Mouse (Mus musculus) testis, postnatal 14 days (tissue): ENCODE data around the gene Arhgef16.

Experiments
- DNase-seq: peaks from one replicate; pipeline ENCODE4 v3.0.0; 2021; ENCODE audit warnings: low spot score

The Arhgef16 gene

DNA sequence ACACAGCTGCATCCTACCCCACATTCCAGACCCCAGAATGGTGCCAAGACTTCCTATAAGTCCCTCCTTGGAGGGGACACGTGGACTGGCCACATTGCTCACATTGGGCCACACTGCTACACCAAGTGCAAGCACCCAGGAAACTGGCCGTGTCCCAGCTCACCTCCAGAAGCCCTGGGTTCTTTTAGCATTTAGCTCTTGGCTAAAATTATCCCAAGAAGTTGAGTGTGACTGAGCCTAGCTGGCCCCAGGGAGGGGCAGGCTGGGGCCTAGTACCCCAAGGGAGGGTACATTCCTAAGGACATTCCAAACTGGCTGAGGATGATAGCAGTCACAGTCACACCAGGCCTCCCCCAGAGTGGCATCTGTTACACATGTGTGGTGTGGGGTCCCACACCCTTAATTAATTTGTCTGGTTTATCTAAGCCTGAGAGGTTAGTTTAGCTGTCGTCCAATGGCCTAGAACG is 7.7 kb downstream of the Arhgef16 start:
- DNase-seq = no peak

- DNase-seq = no peak
Measured at GRCm38 (mm10) chr4:154283671-154284070, 17.8 kb downstream of the Arhgef16 start.

- DNase-seq = no peak
Measured at GRCm38 (mm10) chr4:154279481-154279880, 22.0 kb downstream of the Arhgef16 start.

DNA sequence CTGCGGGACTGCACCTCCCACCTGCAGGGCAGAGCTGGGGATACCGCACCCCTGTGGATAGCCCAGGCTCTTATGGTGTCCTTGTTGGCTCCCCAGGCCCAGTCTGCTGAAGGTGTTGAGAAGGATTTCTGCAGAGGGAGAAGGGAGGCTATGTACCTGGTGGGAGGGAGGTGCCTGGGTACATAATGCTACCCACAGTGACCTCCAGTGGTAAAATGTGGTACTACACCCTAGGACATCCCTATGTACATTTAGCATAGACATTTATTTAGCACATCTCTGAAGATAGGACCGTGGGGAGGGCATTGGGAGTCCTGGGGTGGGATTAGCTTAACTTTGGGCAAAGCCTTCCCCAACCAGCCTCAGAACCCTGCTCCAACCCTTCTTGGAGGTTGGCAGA is 28.5 kb downstream of the Arhgef16 start:
- peak; percentile 63 for DNase-seq

- DNase-seq = peak; percentile 44
Measured at GRCm38 (mm10) chr4:154269520-154269919, 32.0 kb downstream of the Arhgef16 start.

- DNase-seq = no peak
Measured at GRCm38 (mm10) chr4:154267511-154267910, 34.0 kb downstream of the Arhgef16 start.

- no peak for DNase-seq
Measured at GRCm38 (mm10) chr4:154262071-154262470, 39.4 kb downstream of the Arhgef16 start.

- DNase-seq = no peak
Measured at GRCm38 (mm10) chr4:154260755-154261154, 40.7 kb downstream of the Arhgef16 start.

DNA sequence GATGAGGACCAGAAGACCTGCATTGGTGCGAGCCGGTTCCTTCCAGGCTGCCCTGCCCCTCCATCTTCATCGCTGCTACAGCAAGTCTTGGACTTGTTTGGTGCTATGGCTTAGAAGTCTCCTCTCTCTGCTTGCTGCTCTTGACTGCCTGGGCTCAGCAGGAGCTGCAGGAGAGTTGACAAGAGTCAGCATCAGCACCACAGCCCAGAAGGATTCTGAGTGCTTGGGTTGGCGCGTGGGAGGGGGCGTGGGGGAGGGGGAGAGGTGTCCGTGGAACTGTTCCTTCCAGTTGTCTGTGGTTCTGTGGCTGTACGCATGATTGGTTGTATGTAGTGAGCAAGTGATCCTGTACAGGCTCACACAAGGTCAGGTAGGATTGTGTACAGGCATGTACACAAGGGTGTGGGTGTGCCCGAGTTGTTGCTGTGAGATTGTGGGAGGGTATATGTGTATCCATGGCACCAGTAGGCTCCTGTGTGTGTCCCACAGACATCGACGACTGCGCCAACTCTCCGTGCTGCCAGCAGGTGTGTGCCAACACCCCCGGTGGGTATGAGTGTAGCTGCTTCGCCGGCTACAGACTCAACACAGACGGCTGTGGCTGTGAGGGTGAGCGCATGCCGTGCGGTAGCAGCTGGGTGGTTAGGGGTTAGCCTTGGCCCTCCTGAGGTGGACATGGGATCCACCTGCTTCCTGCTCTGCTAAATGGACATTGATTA is 48.8 kb downstream of the Arhgef16 start:
- DNase-seq = no peak

DNA sequence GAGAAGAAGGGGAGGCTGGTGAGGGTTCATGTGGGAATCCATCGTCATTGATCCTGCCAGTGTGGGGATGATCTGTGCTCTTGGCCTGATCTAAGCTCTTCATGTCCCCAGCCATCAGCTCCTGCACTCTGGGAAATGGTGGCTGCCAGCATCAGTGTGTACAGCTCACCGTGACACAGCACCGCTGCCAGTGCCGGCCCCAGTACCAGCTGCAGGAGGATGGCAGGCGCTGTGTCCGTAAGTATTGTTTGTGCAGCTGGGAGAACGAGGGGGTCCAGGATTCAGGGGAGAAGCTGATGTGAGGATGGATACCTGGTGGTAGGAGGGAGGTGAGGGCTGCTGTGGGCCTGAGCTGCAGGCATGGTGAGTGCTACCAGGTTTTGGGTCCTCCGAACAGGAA is 52.2 kb downstream of the Arhgef16 start:
- no peak for DNase-seq

- DNase-seq = no peak
Measured at GRCm38 (mm10) chr4:154248092-154248805, 53.2 kb downstream of the Arhgef16 start.

GRCm38 (mm10) chr4:154247207-154248091 is 54.0 kb downstream of the Arhgef16 start:
- DNase-seq = no peak

DNA sequence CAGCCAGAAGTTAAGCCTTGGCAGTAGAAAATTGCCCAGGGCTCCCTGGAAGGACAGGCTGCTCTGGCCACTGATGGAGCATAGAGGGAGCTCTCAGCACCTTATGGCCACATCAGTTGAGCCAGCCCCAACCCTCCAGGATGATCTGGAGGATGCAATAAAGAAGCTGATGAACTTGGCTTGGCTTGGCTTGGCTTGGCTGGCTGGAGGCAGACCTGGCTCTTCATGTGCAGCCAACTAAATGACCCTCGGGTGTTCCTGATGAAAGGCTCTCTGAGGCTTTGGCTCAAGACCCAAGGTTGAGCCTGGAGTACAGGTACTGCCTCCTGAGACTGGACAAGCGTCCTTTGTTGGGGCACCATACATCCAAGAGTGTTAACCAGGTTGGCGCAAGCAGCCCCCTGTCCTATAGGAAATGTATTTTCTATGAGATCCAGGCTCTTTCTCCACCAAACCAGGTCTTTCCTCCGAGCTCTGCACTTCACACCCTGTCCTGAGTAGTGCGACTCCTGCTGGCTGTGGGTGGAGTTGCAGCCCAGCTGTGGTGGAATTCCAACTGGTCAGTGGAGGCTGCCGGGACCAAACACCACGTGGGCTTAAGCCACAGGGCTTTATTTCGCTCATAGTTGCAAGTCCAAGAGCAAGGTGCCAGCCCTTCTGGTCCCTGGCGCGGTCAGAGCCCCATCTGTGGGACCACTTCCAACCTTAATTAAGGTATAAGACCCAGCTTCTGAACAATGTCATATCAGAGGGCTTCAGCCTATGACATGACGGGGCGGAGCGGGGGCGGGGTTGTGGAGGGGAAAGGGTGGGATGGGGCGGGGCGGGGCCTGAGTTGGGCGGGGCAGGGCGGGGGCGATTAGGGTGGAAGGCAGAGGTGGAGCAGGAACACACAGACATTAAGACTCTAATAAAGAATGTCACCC is 55.1 kb downstream of the Arhgef16 start:
- DNase-seq = peak; percentile 78

- DNase-seq = no peak
Measured at GRCm38 (mm10) chr4:154245342-154245741, 56.1 kb downstream of the Arhgef16 start.

- DNase-seq = no peak
Measured at GRCm38 (mm10) chr4:154240608-154241007, 60.9 kb downstream of the Arhgef16 start.

GRCm38 (mm10) chr4:154239199-154239598 is 62.3 kb downstream of the Arhgef16 start:
- DNase-seq = no peak

DNA sequence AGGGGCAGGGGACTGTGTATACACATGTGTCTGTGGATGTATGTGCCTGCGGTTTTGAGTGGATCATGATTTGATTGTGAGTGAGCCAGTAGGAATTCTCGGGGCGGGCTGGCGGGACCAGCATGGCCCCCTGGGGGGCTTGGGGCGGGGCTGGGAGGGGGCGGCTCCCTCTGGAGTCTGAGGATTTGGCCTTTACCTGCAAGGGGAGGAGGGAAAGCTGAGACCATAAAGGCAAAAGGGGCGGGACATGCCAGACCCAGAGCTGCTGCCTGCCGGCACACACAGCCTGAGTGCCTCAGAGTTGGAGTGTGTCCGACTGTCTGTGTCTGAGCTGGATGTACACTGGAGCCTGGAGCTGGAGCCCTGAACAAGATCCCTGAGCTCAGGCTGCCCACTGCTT is 64.2 kb downstream of the Arhgef16 start:
- DNase-seq = no peak

- DNase-seq = no peak
Measured at GRCm38 (mm10) chr4:154236893-154237292, 64.6 kb downstream of the Arhgef16 start.

DNA sequence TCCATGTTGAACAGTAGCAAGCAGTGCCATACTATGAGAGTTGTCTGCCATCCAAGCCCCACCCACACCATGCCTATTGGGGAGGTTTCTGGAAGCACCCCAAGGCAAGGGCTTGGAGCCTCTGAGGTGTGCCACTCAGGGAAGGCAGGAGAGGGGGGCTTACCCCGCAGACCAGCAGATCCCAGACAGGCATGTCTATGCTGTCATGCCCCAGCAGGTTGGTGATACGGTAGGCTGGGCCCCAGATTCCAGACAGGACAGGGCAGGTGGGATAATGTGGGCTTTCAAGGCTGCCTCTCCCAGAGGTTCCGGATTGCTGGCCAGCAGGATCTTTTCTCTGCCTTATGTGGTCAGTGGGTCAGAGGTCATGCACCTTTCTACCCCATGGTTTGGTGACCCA is 65.5 kb downstream of the Arhgef16 start:
- DNase-seq = no peak

GRCm38 (mm10) chr4:154232295-154232694 is 69.2 kb downstream of the Arhgef16 start:
- no peak for DNase-seq

- no peak for DNase-seq
Measured at GRCm38 (mm10) chr4:154231380-154231779, 70.1 kb downstream of the Arhgef16 start.
